Mouse (Mus musculus) lung, embryonic 14.5 days (tissue): ENCODE results near the gene Fbxl2. TPM values are rescaled to one million over a fixed set of nuclear protein-coding genes. Genes with fewer than 3 reads are reported as not detected.
A peak's percentile ranks its signal among the peaks of the same experiment; 100 is the strongest.

Experiments
- ATAC-seq: fragments of 200-750 bp; cut with Nextera tagmentation; 2 replicates; pipeline ENCODE4 v1.8.0; 2017; ENCODE audit warnings: mild to moderate bottlenecking, moderate TSS enrichment, moderate library complexity; ENCODE audit not compliant: insufficient read depth
- DNase-seq: peaks from one replicate; pipeline ENCODE4 v3.0.0-alpha.2; 2015
- H3K27ac ChIP-seq: fragments of 300-500 bp; sonication (generic); 2 replicates; pipeline ENCODE4 v1.5.1; 2014; ENCODE audit warnings: low read depth, mild to moderate bottlenecking, moderate library complexity
- H3K27me3 ChIP-seq: fragments of 300-500 bp; sonication (generic); 2 replicates; pipeline ENCODE4 v1.6.1; 2014; ENCODE audit warnings: low read length, control low read depth; ENCODE audit not compliant: insufficient read depth
- H3K36me3 ChIP-seq: fragments of 300-500 bp; sonication (generic); 2 replicates; pipeline ENCODE4 v1.6.1; 2014; ENCODE audit warnings: control low read depth; ENCODE audit not compliant: insufficient read depth
- H3K4me1 ChIP-seq: fragments of 300-500 bp; sonication (generic); 2 replicates; pipeline ENCODE4 v1.6.1; 2014; ENCODE audit warnings: antibody characterized with exemption, control low read depth; ENCODE audit not compliant: insufficient read depth
- H3K4me2 ChIP-seq: fragments of 300-500 bp; sonication (generic); 2 replicates; pipeline ENCODE4 v1.6.1; 2014; ENCODE audit warnings: mild to moderate bottlenecking
- H3K4me3 ChIP-seq: fragments of 300-500 bp; sonication (generic); 2 replicates; pipeline ENCODE4 v1.5.1; 2014; ENCODE audit warnings: low read depth, low read length
- H3K9ac ChIP-seq: fragments of 300-500 bp; sonication (generic); 2 replicates; pipeline ENCODE4 v1.6.1; 2014
- H3K9me3 ChIP-seq: fragments of 300-500 bp; sonication (generic); 2 replicates; pipeline ENCODE4 v1.6.1; 2016; ENCODE audit warnings: low read depth, low read length, control low read depth
- CTCF ChIP-seq: IDR thresholded peaks from 2 replicates; pipeline ENCODE4 v1.5.1; 2016; ENCODE audit warnings: antibody characterized with exemption, low read depth
- WGBS: fragments of 180-500 bp; shearing (Covaris S2); extraction: QIAGEN DNeasy Blood & Tissue Kit; methylation state at CpG from one replicate; pipeline ENCODE4 v1.1.7; 2014; 5-methylcytosine and 5-hydroxymethylcytosine counted together
- polyA plus RNA-seq: library from polyadenylated mRNA; unstranded; fragments of >200 nt; fragmentation: Nextera tagmentation; extraction: Ambion mirVana; gene quantifications from 2 replicates; pipeline ENCODE4 v1.2.1, GENCODE M21; 2014

The Fbxl2 gene
- polyA plus RNA-seq, 1 experiment from 2014 or later = 3.3 TPM

DNA sequence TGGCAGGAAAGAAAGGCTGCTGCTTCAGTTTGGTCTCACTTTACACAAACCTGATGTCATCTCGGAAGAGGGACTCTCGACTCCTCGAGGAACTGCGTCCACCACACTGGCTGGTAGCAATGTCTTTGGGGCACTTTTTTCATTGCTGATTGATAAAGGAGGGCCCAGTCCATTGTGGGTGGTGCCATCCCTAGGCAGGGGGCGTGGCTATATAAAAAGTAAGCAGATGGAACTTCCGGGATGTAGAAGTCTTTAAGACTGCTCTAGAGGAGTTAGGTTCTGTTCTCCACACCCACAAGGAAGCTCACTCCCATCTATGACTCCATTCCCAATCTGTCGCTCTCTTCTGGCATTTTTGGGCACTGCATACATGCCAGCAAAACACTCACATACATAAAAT, 685 bp upstream of the Fbxl2 start:
- Histone ChIP-seq H3K9me3 (no peaks in the 10 kb centered on the region), H3K4me3 (no peak overlapping the region), H3K27me3 (no peaks in the 10 kb centered on the region), H3K4me2 (no peak overlapping the region), H3K9ac (no peak overlapping the region), H3K4me1 (no peaks in the 10 kb centered on the region), H3K36me3 (no peaks in the 10 kb centered on the region), H3K27ac (no peak overlapping the region)
- DNase-seq = no peak
- 88% methylated on average over 7 of the region's 7 CpGs for WGBS
- no peak for ATAC-seq
- TF ChIP-seq CTCF = no peak

- H3K9me3 ChIP-seq = no peaks in the 10 kb centered on the region
- ATAC-seq (no peak), DNase-seq (no peak)
- H3K9ac ChIP-seq = no peak overlapping the region
- H3K4me1 ChIP-seq = no peaks in the 10 kb centered on the region
- H3K4me3 ChIP-seq = no peak overlapping the region
- H3K4me2 ChIP-seq = no peak overlapping the region
- H3K36me3 ChIP-seq = no peaks in the 10 kb centered on the region
- H3K27ac ChIP-seq = no peak overlapping the region
- peak; percentile 57 for TF ChIP-seq CTCF
- 52% methylated on average over 3 of the region's 3 CpGs for WGBS
- no peaks in the 10 kb centered on the region for H3K27me3 ChIP-seq
Observed at GRCm38 (mm10) chr9:114044446-114044845, 1.5 kb downstream of the Fbxl2 start.

DNA sequence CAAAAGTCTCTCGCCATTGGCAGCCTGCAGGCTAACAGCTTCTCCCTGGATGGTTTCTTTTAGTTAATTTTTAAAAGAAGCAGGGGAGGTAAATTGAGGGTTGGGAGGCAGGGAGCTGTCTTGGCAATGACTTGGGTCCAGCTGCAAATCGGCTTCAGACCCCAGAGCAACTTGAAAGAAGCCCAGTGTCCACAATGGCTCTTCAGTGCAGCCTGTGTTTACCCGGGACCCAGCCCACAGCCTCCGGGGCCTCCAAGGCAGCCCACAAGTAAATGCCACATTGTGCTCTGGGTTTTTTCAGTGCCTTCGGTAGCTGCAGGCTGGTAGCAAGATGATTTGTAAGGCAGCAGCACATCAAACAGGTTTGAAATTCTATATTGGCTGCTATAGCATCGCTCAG, 3.5 kb downstream of the Fbxl2 start:
- H3K27me3 ChIP-seq = no peaks in the 10 kb centered on the region
- H3K9me3 ChIP-seq = no peaks in the 10 kb centered on the region
- H3K4me1 ChIP-seq = no peaks in the 10 kb centered on the region
- 47% methylated on average over 6 of the region's 6 CpGs for WGBS
- no peak for TF ChIP-seq CTCF
- no peak overlapping the region for H3K9ac ChIP-seq
- DNase-seq = peak; percentile 35
- H3K27ac ChIP-seq = peak overlapping the region; percentile 14; the same call in 1 of the 2 replicates
- H3K4me3 ChIP-seq = no peak overlapping the region
- no peaks in the 10 kb centered on the region for H3K36me3 ChIP-seq
- peak overlapping the region; percentile 21; the same call in 1 of the 2 replicates for H3K4me2 ChIP-seq
- ATAC-seq = peak; percentile 41; the same call in 1 of the 2 replicates

DNA sequence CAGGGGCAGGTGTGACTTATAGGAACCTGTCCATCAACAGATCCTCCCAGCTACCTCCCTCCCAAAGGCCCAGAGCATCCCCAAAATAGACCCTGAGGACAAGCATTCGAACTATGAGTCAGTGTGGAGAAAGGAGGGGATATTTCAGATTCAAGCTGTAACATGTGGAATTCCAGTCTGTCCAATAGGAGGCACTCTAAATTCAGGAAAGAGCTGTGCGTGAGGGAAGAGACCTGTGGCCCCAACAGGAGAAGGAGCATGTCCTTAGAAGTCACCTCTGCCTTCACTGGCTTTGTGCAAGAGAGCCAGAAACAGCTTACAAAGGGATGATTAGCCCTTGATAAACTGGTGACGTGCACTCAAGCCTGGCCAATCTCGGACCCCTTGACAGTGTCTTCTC, 5.0 kb downstream of the Fbxl2 start:
- H3K36me3 ChIP-seq = no peaks in the 10 kb centered on the region
- H3K9me3 ChIP-seq = no peaks in the 10 kb centered on the region
- no peak overlapping the region for H3K4me2 ChIP-seq
- H3K27me3 ChIP-seq = no peaks in the 10 kb centered on the region
- no peak overlapping the region for H3K4me3 ChIP-seq
- no peak overlapping the region for H3K27ac ChIP-seq
- DNase-seq = no peak
- no peaks in the 10 kb centered on the region for H3K4me1 ChIP-seq
- ATAC-seq = no peak
- WGBS = 80% methylated on average over 4 of the region's 4 CpGs
- TF ChIP-seq CTCF = peak; percentile 34; the same call in 1 of the 2 replicates
- no peak overlapping the region for H3K9ac ChIP-seq

DNA sequence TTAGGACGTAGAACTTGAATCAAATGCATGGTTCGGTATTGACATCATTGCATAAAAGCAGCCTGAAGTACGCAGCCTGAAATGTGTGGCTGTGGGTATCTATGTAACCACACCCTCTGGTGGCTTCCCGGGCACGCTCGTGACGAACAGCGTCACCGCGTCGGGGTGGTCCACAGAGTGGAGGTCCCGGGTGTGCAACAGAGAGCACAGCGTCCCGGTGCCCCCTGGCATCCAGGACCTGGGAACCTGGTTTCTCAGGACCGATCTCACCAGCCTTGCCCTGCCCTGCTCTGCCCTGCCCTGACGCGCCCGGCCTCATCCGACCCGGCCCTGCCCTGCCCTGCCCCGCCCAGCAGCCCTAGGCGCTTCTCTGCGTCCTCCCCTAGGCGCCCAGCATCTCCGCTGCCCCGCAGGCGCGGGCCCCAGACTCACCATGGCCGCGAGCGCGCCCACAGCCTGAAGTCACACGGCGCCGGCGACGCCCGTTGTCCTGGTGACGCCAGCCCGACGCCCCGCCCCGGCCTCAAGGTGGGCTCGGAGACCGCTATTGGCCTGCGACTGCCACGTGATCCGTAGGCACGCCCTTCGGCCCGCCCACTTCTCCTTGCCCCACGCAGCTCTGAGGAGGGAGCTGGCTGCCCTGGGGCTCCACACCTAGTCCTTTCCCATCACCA, 19.6 kb downstream of the Fbxl2 start:
- WGBS = under 1% methylated on average over 46 of the region's 52 CpGs
- peak; percentile 96 for ATAC-seq
- peak; percentile 88 for DNase-seq

GRCm38 (mm10) chr9:114025846-114026245, 20.1 kb downstream of the Fbxl2 start:
- TF ChIP-seq CTCF = no peak
- H3K27ac ChIP-seq = no peak overlapping the region
- H3K27me3 ChIP-seq = no peaks in the 10 kb centered on the region
- peak overlapping the region; percentile 65 for H3K4me3 ChIP-seq
- WGBS = 9% methylated on average over 8 of the region's 8 CpGs
- H3K4me1 ChIP-seq = no peaks in the 10 kb centered on the region
- H3K4me2 ChIP-seq = peak overlapping the region; percentile 91
- H3K9me3 ChIP-seq = no peaks in the 10 kb centered on the region
- ATAC-seq = no peak
- H3K9ac ChIP-seq = peak overlapping the region; percentile 58
- DNase-seq = peak; percentile 10
- H3K36me3 ChIP-seq = no peaks in the 10 kb centered on the region

More for the DNA sequence above, 19.6 kb downstream of the Fbxl2 start:
- Histone ChIP-seq H3K27me3 (no peaks in the 10 kb centered on the region), H3K4me2 (peak overlapping the region; percentile 91), H3K27ac (no peak overlapping the region), H3K36me3 (no peaks in the 10 kb centered on the region), H3K4me3 (peak overlapping the region; percentile 65), H3K4me1 (no peaks in the 10 kb centered on the region), H3K9ac (peak overlapping the region; percentile 58), H3K9me3 (no peaks in the 10 kb centered on the region)
- TF ChIP-seq CTCF = peak; percentile 22; the same call in 1 of the 2 replicates

GRCm38 (mm10) chr9:114025182-114025581, 20.8 kb downstream of the Fbxl2 start:
- TF ChIP-seq CTCF = no peak

More at GRCm38 (mm10) chr9:114025182-114025581, 20.8 kb downstream of the Fbxl2 start:
- peak; percentile 3 for DNase-seq
- Histone ChIP-seq H3K4me1 (no peaks in the 10 kb centered on the region), H3K9me3 (no peaks in the 10 kb centered on the region), H3K36me3 (no peaks in the 10 kb centered on the region), H3K4me2 (peak overlapping the region; percentile 91; the same call in 1 of the 2 replicates), H3K9ac (no peak overlapping the region), H3K27ac (no peak overlapping the region), H3K27me3 (no peaks in the 10 kb centered on the region), H3K4me3 (no peak overlapping the region)
- WGBS = 36% methylated on average over 9 of the region's 9 CpGs
- ATAC-seq = no peak
